Mouse (Mus musculus) c-Kit-negative CD71-positive TER-119-positive erythroid progenitor cells, embryonic 14.5 days (primary cell): ENCODE results near the gene Gadd45g.

ENCODE experiments used
- DNase-seq: peaks from one replicate; pipeline ENCODE4 v3.0.0-alpha.2; 2013; ENCODE audit warnings: low read depth, low spot score

Gene Gadd45g

DNA sequence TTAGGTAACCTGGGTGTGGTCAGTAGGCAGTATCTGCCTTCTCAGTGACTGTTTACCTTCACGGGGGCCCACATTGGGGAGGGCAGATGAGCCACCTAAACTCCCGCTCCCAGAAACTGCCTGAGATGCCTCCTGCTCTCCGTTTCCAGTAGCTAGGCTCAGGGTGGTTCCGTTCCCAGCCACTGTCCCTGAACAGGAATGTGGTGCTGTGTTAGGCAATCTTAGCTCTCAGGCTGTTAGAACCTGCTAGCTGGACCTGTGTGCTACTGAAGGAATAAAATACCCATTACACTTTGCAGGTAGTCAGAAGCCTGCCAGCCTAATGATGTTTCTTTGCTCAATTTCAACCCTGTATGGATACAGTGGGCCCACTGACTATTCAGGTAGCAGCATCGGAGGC lies 37.8 kb downstream of the Gadd45g start:
- no peak for DNase-seq

- no peak for DNase-seq
Measured at GRCm38 (mm10) chr13:51885594-51885993, 39.1 kb downstream of the Gadd45g start.

DNA sequence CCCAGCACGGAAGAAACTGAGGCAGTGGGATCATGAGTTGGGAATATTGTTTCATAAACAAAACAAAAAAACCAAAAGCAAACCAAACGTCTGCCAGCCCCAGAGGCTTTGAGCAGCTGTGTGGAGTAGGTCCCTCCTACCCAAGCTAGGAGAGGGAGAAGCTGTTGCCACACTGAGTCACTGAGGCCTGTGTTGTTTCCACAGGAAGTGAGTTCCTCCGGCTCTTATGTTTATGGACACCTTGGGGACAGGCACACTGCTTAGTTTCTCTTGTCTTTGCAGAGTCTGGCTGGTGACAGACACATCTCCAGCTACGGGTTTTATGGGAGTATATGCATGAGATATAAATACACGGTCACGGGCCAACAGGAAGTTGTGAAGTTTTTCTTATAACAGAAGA lies 39.6 kb downstream of the Gadd45g start:
- DNase-seq: no peak

DNA sequence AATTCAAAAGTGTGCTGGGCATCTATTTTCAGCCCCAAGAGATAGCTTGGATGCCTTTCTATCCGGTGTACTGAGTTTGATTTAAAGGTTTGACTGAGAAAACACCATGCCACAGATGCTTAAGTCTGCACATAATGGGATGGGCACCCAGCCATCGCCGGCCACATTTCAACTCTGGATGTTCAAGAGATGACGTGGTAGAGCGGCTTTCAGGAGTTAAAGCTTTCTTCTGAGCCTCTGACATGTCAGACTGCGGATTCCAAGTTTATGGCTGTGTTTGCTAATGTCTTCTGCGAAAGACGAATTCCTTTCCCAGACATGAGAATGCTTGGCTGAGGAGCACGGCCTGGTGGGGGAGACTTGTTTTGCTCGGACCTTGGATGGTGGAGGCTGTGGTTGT lies 40.2 kb downstream of the Gadd45g start:
- no peak for DNase-seq

DNA sequence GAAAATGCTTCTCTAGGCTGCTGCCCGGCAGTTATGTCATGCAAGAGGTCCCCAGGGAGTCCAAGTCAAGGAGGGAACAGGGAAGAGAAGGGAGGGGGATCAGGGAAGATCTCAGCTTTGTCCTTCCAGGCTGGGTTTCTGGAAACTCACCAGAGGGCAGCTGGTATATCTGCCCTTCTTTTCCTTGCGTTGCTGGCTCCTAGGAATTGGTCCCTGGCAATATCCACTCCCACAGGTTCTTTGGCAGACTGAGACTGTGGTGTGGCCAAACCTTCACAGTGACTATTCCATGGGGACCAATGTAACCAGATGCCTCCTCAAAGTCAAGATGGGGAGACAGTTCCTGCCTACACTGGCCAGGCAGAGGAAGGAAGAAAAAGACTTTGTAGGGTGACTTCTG lies 41.9 kb downstream of the Gadd45g start:
- DNase-seq: no peak

GRCm38 (mm10) chr13:51891825-51892532 lies 45.5 kb downstream of the Gadd45g start:
- no peak for DNase-seq

- no peak for DNase-seq
Measured at GRCm38 (mm10) chr13:51897579-51897978, 51.1 kb downstream of the Gadd45g start.
